Mouse (Mus musculus) thymus, adult 2 months (tissue): Measurements from ENCODE around the gene Ctnna3.

ENCODE experiments used
- CTCF ChIP-seq: fragments of 200-500 bp; IDR thresholded peaks from 2 replicates; pipeline ENCODE4 v1.5.1; 2012; ENCODE audit warnings: mild to moderate bottlenecking, control low read depth, low read length, moderate library complexity, borderline replicate concordance; ENCODE audit not compliant: control insufficient read depth, poor library complexity, insufficient read depth; ENCODE audit errors: extremely low read depth
- POLR2A ChIP-seq: fragments of 200-500 bp; IDR thresholded peaks from 2 replicates; pipeline ENCODE4 v1.6.1; 2012; ENCODE audit warnings: mild to moderate bottlenecking, low read length, control low read depth, moderate library complexity; ENCODE audit not compliant: control insufficient read depth, poor library complexity, insufficient read depth; ENCODE audit errors: extremely low read depth

GRCm38 (mm10) chr10:64133461-64133860 is 703.6 kb downstream of the Ctnna3 start:
- TF ChIP-seq POLR2A: no peak
- TF ChIP-seq CTCF: no peak
